Mouse (Mus musculus): ENCODE results near the gene Zc3hav1. TPM values are rescaled to one million over a fixed set of nuclear protein-coding genes. Genes with fewer than 3 reads are reported as not detected.
A peak's percentile ranks its signal among the peaks of the same experiment; 100 is the strongest.

The Zc3hav1 gene
- 18.1 TPM in 2 replicates for polyA plus RNA-seq (2015; fragmentation: Nextera tagmentation; extraction: Ambion mirVana)

DNA sequence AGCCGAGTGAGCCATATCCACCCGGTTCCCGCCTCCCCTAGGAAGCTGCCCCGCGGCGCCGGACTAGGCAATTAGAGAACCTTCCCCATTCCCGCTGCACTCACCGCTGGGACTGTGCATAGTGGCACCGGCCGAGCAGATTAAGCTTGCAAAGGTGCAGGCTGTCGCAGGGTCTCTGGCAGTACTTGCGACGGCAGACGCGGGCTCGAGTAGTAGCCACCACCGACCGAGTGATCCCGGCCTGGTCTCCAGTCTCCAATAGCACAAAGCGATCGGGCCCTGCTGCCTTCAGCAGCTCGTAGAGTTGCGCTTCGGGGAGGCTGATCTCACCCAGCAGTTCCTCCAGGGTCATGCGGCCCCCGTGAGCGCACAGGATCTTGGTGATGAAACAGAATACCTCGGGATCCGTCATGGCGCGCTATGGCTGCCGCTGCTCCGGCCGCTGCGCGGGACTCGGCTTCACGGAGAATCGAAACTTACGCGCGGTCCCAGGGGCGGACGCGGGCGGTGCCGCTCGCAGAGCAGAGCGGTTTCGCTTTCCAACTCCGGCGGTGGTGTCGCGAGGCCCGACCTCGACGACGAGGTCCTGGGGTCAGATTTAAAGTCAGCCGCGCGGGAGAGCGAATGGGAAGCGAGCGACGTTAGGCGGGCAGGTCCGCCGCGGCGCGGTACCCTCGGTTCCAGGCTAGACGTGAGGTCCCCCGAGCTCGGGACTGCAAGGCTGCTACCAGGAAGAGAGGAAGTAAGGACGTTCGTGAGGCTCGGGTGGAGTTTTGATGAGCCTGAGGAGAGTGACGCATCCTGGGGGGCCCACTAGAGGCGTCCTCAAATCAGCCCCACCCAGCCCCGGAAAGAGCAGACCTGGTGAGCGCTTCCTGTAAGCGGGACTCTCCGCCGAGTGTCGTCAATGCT is at the start of gene Zc3hav1:
Gene Zc3hav1, minus strand, starts transcription at position 793 of the 912 bp plus-strand sequence.
- TF ChIP-seq CTCF (IDR thresholded peaks at IDR 0.05) (no peak; the same call in 1 of the 2 replicates), EP300 (IDR thresholded peaks at IDR 0.05) (no peak; the same call in none of the 2 replicates)

GRCm38 (mm10) chr6:38389671-38390070 is 35.3 kb upstream of the Zc3hav1 start:
- Histone ChIP-seq H3K4me3 (ENCODE audit: low read depth, low read length) (no peak overlapping the region), H3K36me3 (ENCODE audit: insufficient read depth, low read length) (no peaks in the 10 kb centered on the region), H3K27me3 (replicated peaks; ENCODE audit: insufficient read depth, low read length) (no peaks in the 10 kb centered on the region), H3K4me1 (ENCODE audit: insufficient read depth, low read depth, low read length) (no peaks in the 10 kb centered on the region), H3K9ac (replicated peaks; ENCODE audit: low read depth) (no peak overlapping the region), H3K27ac (ENCODE audit: low read length) (no peak overlapping the region), H3K9me3 (ENCODE audit: low read length) (no peaks in the 10 kb centered on the region), H3K4me2 (replicated peaks; ENCODE audit: low read depth, low read length) (no peak overlapping the region)
- 82% methylated on average over 3 of the region's 3 CpGs for WGBS
- no peak for TF ChIP-seq EP300 (IDR thresholded peaks at IDR 0.05)
- TF ChIP-seq CTCF (IDR thresholded peaks at IDR 0.05) = peak; percentile 58
- ATAC-seq (no peak), DNase-seq (ENCODE audit: low spot score) (peak; percentile 54)

More for the DNA sequence above, at the start of gene Zc3hav1:
- peak; percentile 90 for ATAC-seq
- Histone ChIP-seq H3K9ac (replicated peaks; ENCODE audit: low read depth) (peak within 1 kb of the TSS; percentile 76), H3K36me3 (ENCODE audit: insufficient read depth, low read length) (no peaks in the 10 kb centered on the region), H3K4me2 (replicated peaks; ENCODE audit: low read depth, low read length) (peak within 1 kb of the TSS; percentile 77), H3K4me1 (ENCODE audit: insufficient read depth, low read depth, low read length) (peaks cover 7% of the 10 kb centered on the region; the same call in 1 of the 2 replicates), H3K27me3 (replicated peaks; ENCODE audit: insufficient read depth, low read length) (no peaks in the 10 kb centered on the region), H3K4me3 (ENCODE audit: low read depth, low read length) (peak within 1 kb of the TSS; percentile 66), H3K9me3 (ENCODE audit: low read length) (no peaks in the 10 kb centered on the region), H3K27ac (ENCODE audit: low read length) (peak within 1 kb of the TSS; percentile 89)
- DNase-seq (ENCODE audit: low spot score) = peak; percentile 94
- under 1% methylated on average over 87 of the region's 87 CpGs for WGBS

- no peaks in the 10 kb centered on the region for H3K9me3 ChIP-seq (ENCODE audit: low read length)
- under 1% methylated on average over 26 of the region's 26 CpGs for WGBS
- H3K36me3 ChIP-seq (ENCODE audit: insufficient read depth, low read length) = no peaks in the 10 kb centered on the region
- peak; percentile 60 for TF ChIP-seq EP300 (IDR thresholded peaks at IDR 0.05)
- no peak for TF ChIP-seq CTCF (IDR thresholded peaks at IDR 0.05)
- DNase-seq (ENCODE audit: low spot score) = peak; percentile 90
- peak within 1 kb of the TSS; percentile 62 for H3K4me2 ChIP-seq (replicated peaks; ENCODE audit: low read depth, low read length)
- H3K27ac ChIP-seq (ENCODE audit: low read length) = peak within 1 kb of the TSS; percentile 39; the same call in 1 of the 2 replicates
- H3K9ac ChIP-seq (replicated peaks; ENCODE audit: low read depth) = peak within 1 kb of the TSS; percentile 39
- no peaks in the 10 kb centered on the region for H3K4me1 ChIP-seq (ENCODE audit: insufficient read depth, low read depth, low read length)
- peak within 1 kb of the TSS; percentile 44 for H3K4me3 ChIP-seq (ENCODE audit: low read depth, low read length)
- no peaks in the 10 kb centered on the region for H3K27me3 ChIP-seq (replicated peaks; ENCODE audit: insufficient read depth, low read length)
- ATAC-seq = peak; percentile 96
Measured at GRCm38 (mm10) chr6:38381129-38381771, 26.8 kb upstream of the Zc3hav1 start, which contains the start of gene Ttc26. Ttc26 (plus strand) TSS chr6:38381469.

DNA sequence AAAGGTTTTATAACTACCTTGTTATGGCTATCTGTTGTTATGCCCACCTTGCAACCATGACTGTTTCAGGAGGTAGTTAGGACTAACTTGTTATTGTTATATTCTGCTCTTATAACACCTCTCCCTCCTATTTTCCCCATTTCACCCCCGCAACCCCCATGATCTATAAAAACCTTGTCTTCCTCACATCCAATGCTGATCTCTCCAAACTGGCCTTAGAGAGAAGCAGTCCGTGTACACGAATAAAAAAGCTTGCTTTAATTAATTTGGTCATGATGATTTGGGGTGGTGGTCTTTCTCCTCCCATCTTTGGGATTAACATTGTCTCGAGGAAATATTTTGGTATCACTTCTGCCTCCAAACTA is 26.3 kb upstream of the Zc3hav1 start:
- ATAC-seq (no peak), DNase-seq (ENCODE audit: low spot score) (peak; percentile 7)
- TF ChIP-seq CTCF (IDR thresholded peaks at IDR 0.05) (no peak), EP300 (IDR thresholded peaks at IDR 0.05) (no peak)
- no peaks in the 10 kb centered on the region for H3K4me1 ChIP-seq (ENCODE audit: insufficient read depth, low read depth, low read length)
- 5% methylated on average over 4 of the region's 4 CpGs for WGBS
- H3K9me3 ChIP-seq (ENCODE audit: low read length) = no peaks in the 10 kb centered on the region
- peak overlapping the region; percentile 39 for H3K9ac ChIP-seq (replicated peaks; ENCODE audit: low read depth)
- no peaks in the 10 kb centered on the region for H3K36me3 ChIP-seq (ENCODE audit: insufficient read depth, low read length)
- peak overlapping the region; percentile 62 for H3K4me2 ChIP-seq (replicated peaks; ENCODE audit: low read depth, low read length)
- H3K27ac ChIP-seq (ENCODE audit: low read length) = peak overlapping the region; percentile 39; the same call in 1 of the 2 replicates
- peak overlapping the region; percentile 44 for H3K4me3 ChIP-seq (ENCODE audit: low read depth, low read length)
- H3K27me3 ChIP-seq (replicated peaks; ENCODE audit: insufficient read depth, low read length) = no peaks in the 10 kb centered on the region

- ATAC-seq = no peak
- H3K4me2 ChIP-seq (replicated peaks; ENCODE audit: low read depth, low read length) = no peak overlapping the region
Measured at GRCm38 (mm10) chr6:38374271-38374670, 19.9 kb upstream of the Zc3hav1 start.

GRCm38 (mm10) chr6:38369945-38370344 is 15.5 kb upstream of the Zc3hav1 start:
- no peaks in the 10 kb centered on the region for H3K9me3 ChIP-seq (ENCODE audit: low read length)
- H3K9ac ChIP-seq (replicated peaks; ENCODE audit: low read depth) = no peak overlapping the region
- H3K4me1 ChIP-seq (ENCODE audit: insufficient read depth, low read depth, low read length) = no peaks in the 10 kb centered on the region
- no peaks in the 10 kb centered on the region for H3K27me3 ChIP-seq (replicated peaks; ENCODE audit: insufficient read depth, low read length)
- no peaks in the 10 kb centered on the region for H3K36me3 ChIP-seq (ENCODE audit: insufficient read depth, low read length)
- no peak overlapping the region for H3K27ac ChIP-seq (ENCODE audit: low read length)
- TF ChIP-seq EP300 (IDR thresholded peaks at IDR 0.05) = no peak
- TF ChIP-seq CTCF (IDR thresholded peaks at IDR 0.05) = peak; percentile 27
- ATAC-seq (no peak), DNase-seq (ENCODE audit: low spot score) (no peak)
- no peak overlapping the region for H3K4me3 ChIP-seq (ENCODE audit: low read depth, low read length)
- H3K4me2 ChIP-seq (replicated peaks; ENCODE audit: low read depth, low read length) = no peak overlapping the region
- 78% methylated on average over 3 of the region's 3 CpGs for WGBS

More at GRCm38 (mm10) chr6:38374271-38374670, 19.9 kb upstream of the Zc3hav1 start:
- DNase-seq (ENCODE audit: low spot score) = no peak
- H3K4me3 ChIP-seq (ENCODE audit: low read depth, low read length) = no peak overlapping the region
- H3K27me3 ChIP-seq (replicated peaks; ENCODE audit: insufficient read depth, low read length) = no peaks in the 10 kb centered on the region
- H3K9ac ChIP-seq (replicated peaks; ENCODE audit: low read depth) = no peak overlapping the region
- WGBS = 83% methylated on average over 1 of the region's 1 CpGs
- no peaks in the 10 kb centered on the region for H3K36me3 ChIP-seq (ENCODE audit: insufficient read depth, low read length)
- no peaks in the 10 kb centered on the region for H3K4me1 ChIP-seq (ENCODE audit: insufficient read depth, low read depth, low read length)
- no peak for TF ChIP-seq CTCF (IDR thresholded peaks at IDR 0.05)
- no peak for TF ChIP-seq EP300 (IDR thresholded peaks at IDR 0.05)
- H3K9me3 ChIP-seq (ENCODE audit: low read length) = no peaks in the 10 kb centered on the region
- no peak overlapping the region for H3K27ac ChIP-seq (ENCODE audit: low read length)

Measured in lung, postnatal 0 days (tissue).